Mouse (Mus musculus): ENCODE measurements at regions not wholly inside any gene's neighbourhood (a gene's known extent, or its start where the extent isn't known, plus 50 kb on each side); places are given as distances from the start of the nearest gene placed in this dataset.
A peak's percentile ranks its signal among the peaks of the same experiment; 100 is the strongest.

DNA sequence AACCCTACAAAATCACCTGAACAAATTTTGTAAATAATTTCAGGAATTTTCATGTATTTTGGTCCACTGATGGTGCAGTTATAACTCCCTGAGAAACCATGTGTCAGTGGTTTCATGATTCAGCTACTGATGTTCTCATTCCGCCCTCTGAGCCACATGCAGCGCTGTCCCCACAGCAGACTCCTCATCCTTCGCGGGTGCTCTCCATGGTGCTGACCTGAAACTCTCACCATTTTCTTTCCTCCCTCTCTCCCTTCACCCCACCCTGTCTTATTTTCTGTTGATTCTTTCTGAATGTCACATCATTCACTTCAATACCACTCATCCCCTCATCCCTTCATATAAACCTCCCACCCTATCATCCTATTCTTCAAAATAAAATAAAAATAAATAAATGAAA lies 224.3 kb downstream of the Htr7 start:
- TF ChIP-seq CTCF (IDR thresholded peaks at IDR 0.05; ENCODE audit: control insufficient read depth, insufficient read depth, insufficient replicate concordance, low read depth, low read length) (peak; percentile 30; the same call in 1 of the 2 replicates), POLR2A (IDR thresholded peaks at IDR 0.05; ENCODE audit: control insufficient read depth, low read depth, low read length) (no peak)

Data from testis, adult 2 months (tissue).